ENCODE assay signal across 33 mouse cellular contexts in genomic region chr9:77785466-77785865, GRCm38 (mm10).
"Had no signal": no experiment of that assay in that cellular context is flagged by ENCODE, and none has a peak within 500 bp of the region (broad histone marks: within the 10 kb centered on the region; RNA-seq: fewer than 3 reads in every experiment).

No protein-coding gene starts in this region.

- H3K27me3 ChIP-seq: heart, embryonic 12.5 days; heart, embryonic 13.5 days; heart, embryonic 15.5 days; hindbrain, embryonic 12.5 days; hindbrain, embryonic 13.5 days; hindbrain, embryonic 15.5 days; intestine, embryonic 15.5 days; kidney, embryonic 15.5 days had no signal

- H3K27ac ChIP-seq: heart, embryonic 10.5 days; heart, embryonic 13.5 days; heart, embryonic 15.5 days; hindbrain, embryonic 10.5 days; hindbrain, embryonic 12.5 days; hindbrain, embryonic 13.5 days; hindbrain, embryonic 14.5 days; hindbrain, embryonic 15.5 days; hindbrain, postnatal 0 days; intestine, embryonic 15.5 days; kidney, embryonic 15.5 days; kidney, postnatal 0 days; layer of hippocampus, adult 2 months had no signal

- DNase-seq: heart, postnatal 10 days; heart, postnatal 14 days; heart, postnatal 36 days; heart, postnatal 4 days; kidney, adult 11 months; kidney, adult 18-20 months; kidney, adult 2 months; kidney, adult 8-10 months; kidney, adult 9 months; kidney, postnatal 10 days; kidney, postnatal 14 days; kidney, postnatal 36 days; kidney, postnatal 4 days; layer of hippocampus, adult 9-11 months; layer of hippocampus, postnatal 36 days had no signal

- ATAC-seq: hindbrain, embryonic 16.5 days; hindbrain, postnatal 0 days; inflammation-experienced regulatory T-cells, adult 6 months; intestine, embryonic 15.5 days; intestine, embryonic 16.5 days; intestine, postnatal 0 days had no signal

- H3K4me1 ChIP-seq: heart, embryonic 10.5 days; heart, embryonic 12.5 days; hindbrain, embryonic 10.5 days; hindbrain, embryonic 12.5 days; hindbrain, embryonic 13.5 days; hindbrain, embryonic 15.5 days; intestine, embryonic 15.5 days had no signal

- H3K4me3 ChIP-seq: heart, embryonic 10.5 days; heart, embryonic 12.5 days; heart, embryonic 13.5 days; heart, embryonic 15.5 days; hindbrain, embryonic 10.5 days; hindbrain, embryonic 12.5 days; hindbrain, embryonic 13.5 days; hindbrain, embryonic 15.5 days; intestine, embryonic 15.5 days; kidney, embryonic 15.5 days; layer of hippocampus, adult 2 months had no signal
